Mouse (Mus musculus) heart, postnatal 0 days (tissue): Measurements from ENCODE around the gene Rnf223.

Source experiments
- CTCF ChIP-seq: IDR thresholded peaks from 2 replicates; pipeline ENCODE4 v1.5.1; 2016; ENCODE audit warnings: antibody characterized with exemption, control low read depth, low read depth
- EP300 ChIP-seq: IDR thresholded peaks from 2 replicates; pipeline ENCODE4 v1.6.1; 2016; ENCODE audit warnings: antibody characterized with exemption, low read depth

DNA sequence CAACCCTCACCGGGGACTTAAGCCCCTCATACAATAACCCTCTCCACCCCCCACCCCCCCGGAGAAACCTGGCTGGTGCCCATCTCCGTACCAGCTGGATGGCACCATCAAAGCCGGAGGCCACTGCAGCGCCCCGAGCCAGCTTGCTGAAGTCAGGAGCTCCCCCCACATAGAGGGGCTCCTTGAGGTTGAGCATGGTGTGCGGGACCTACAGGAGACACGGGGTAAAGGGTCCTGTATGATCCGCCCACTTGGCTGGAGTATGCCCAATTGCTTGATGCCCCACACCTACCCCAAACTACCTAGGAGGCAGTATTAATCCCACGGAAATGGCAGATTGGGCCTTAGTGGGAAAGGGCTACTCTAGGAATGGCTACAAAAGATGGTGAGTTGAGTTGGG lies 38.8 kb downstream of the Rnf223 start:
- TF ChIP-seq EP300, result no peak
- no peak for TF ChIP-seq CTCF
